ENCODE assay signal across 9 mouse cellular contexts in the genomic region with DNA sequence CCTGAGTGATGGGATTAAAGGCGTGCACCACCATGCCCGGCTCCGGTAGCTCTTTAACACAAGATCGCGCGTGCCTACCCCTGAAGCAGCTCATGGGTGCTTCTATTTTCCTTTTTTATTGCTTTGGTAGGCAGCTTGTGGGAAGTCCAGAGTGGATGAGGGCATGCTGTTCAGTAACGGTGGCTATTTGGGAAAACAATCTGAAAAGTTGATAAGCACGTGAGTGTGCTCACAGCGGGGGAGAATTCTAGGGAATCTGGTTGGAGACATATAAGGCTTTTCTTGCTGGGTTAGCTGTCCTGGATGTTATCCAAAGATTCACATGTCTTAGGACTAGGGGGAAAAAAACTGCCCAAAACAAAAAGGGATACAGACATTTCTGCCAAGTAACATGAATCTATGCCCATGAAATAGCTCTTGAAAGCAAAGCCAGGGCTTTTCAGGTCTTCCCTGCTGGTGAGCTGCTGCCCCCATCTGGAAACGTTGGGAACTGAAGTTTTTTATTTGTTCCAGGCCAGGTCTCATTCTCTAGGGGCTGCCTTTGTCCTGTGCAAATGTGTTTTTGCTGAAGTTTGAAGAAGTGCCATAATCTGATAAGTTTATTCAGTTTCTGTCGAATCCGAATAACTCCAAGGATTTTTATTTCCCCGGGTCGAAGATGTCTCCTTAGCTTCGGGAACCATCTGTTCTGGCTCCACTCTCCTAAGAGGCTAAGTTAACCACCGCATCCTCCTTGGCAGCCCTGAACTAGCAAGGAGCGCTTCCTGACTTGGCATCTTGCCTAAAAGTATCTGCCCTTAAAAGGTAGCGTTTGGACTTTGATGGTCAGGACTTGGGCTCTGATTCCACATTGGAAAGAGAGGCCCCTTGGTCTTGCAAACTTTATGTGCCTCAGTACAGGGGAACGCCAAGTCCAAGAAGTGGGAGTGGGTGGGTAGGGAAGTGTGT. TPM values are rescaled to one million over a fixed set of nuclear protein-coding genes. Genes with fewer than 3 reads are reported as not detected.
DNase-seq lines count a peak whose midpoint lies in the region; ATAC-seq and TF ChIP-seq lines count a peak whose summit lies in the region.
"Had no signal": no experiment of that assay in that cellular context is flagged by ENCODE, and none has a peak within 500 bp of the region (broad histone marks: within the 10 kb centered on the region; RNA-seq: fewer than 3 reads in every experiment).

No protein-coding gene starts in this region.

- TF ChIP-seq POLR2A in ES-Bruce4 (IDR thresholded peaks at IDR 0.05; ENCODE audit: insufficient read depth, low read length) = no peak
- no peak for TF ChIP-seq POLR2A in thymus, adult 2 months (IDR thresholded peaks at IDR 0.05; ENCODE audit: control insufficient read depth, extremely low read depth, insufficient read depth, low read length, poor library complexity)

- no peaks in the 10 kb centered on the region for H3K9me3 ChIP-seq in ES-Bruce4 (replicated peaks; ENCODE audit: control insufficient read depth, insufficient read depth, low read length, poor library complexity, severe bottlenecking)
- no peaks in the 10 kb centered on the region for H3K9me3 ChIP-seq in forebrain, embryonic 10.5 days
- 0 out of 2 replicates have a peak, but pooled peaks cover 4% of the 10 kb centered on the region for H3K9me3 ChIP-seq in heart, embryonic 14.5 days (ENCODE audit: control insufficient read depth, low read length)
- H3K9me3 ChIP-seq in liver, embryonic 13.5 days (replicated peaks) = no peaks in the 10 kb centered on the region
- no peaks in the 10 kb centered on the region for H3K9me3 ChIP-seq in neural tube, embryonic 15.5 days (replicated peaks)
- H3K9me3 ChIP-seq: liver, embryonic 15.5 days had no signal

- no peaks in the 10 kb centered on the region for H3K4me1 ChIP-seq in ES-Bruce4 (ENCODE audit: control insufficient read depth, insufficient read depth, low read length)
- H3K4me1 ChIP-seq in forebrain, embryonic 10.5 days = no peaks in the 10 kb centered on the region
- 0 out of 4 replicates have a peak, but pooled peaks cover 0 to 2% of the 10 kb centered on the region in 2 experiments for H3K4me1 ChIP-seq in heart, embryonic 14.5 days (ENCODE audit: control insufficient read depth in 2 of 2, insufficient read depth in 2 of 2, low read length in 2 of 2)
- no peaks in the 10 kb centered on the region for H3K4me1 ChIP-seq in liver, embryonic 13.5 days (replicated peaks)
- H3K4me1 ChIP-seq in neural tube, embryonic 15.5 days = peaks cover 8% of the 10 kb centered on the region
- H3K4me1 ChIP-seq in thymus, adult 2 months (replicated peaks; ENCODE audit: control insufficient read depth, insufficient read depth, low read length) = no peaks in the 10 kb centered on the region
- H3K4me1 ChIP-seq: liver, embryonic 15.5 days had no signal

- peak; percentile 51 for TF ChIP-seq CTCF in ES-Bruce4 (IDR thresholded peaks at IDR 0.05; ENCODE audit: low read depth, low read length)
- TF ChIP-seq CTCF in thymus, adult 2 months (IDR thresholded peaks at IDR 0.05; ENCODE audit: borderline replicate concordance, control insufficient read depth, extremely low read depth, insufficient read depth, low read length, poor library complexity) = no peak

- no peaks in the 10 kb centered on the region for H3K36me3 ChIP-seq in ES-Bruce4 (ENCODE audit: control insufficient read depth, insufficient read depth, low read length, poor library complexity, severe bottlenecking)
- H3K36me3 ChIP-seq in forebrain, embryonic 10.5 days (replicated peaks) = no peaks in the 10 kb centered on the region
- H3K36me3 ChIP-seq in heart, embryonic 14.5 days (ENCODE audit: control insufficient read depth, insufficient read depth, low read length) = no peaks in the 10 kb centered on the region
- no peaks in the 10 kb centered on the region for H3K36me3 ChIP-seq in liver, embryonic 13.5 days
- H3K36me3 ChIP-seq in neural tube, embryonic 15.5 days = no peaks in the 10 kb centered on the region
- no peaks in the 10 kb centered on the region for H3K36me3 ChIP-seq in thymus, adult 2 months (ENCODE audit: control insufficient read depth, insufficient read depth, low read length)
- H3K36me3 ChIP-seq: liver, embryonic 15.5 days had no signal

- WGBS in forebrain, embryonic 10.5 days = 66% methylated on average over 19 of the region's 19 CpGs
- WGBS in heart, embryonic 14.5 days = 42% methylated on average over 19 of the region's 19 CpGs
- WGBS in liver, embryonic 13.5 days (ENCODE audit: insufficient replicate concordance) = 55% methylated on average over 19 of the region's 19 CpGs
- 56% methylated on average over 19 of the region's 19 CpGs for WGBS in neural tube, embryonic 15.5 days
- WGBS in thymus, adult 2 months = 62% methylated on average over 19 of the region's 19 CpGs

- ATAC-seq in heart, embryonic 14.5 days (ENCODE audit: insufficient number of reproducible peaks, insufficient read depth, low FRiP score, low read depth) = no peak; the same call in 1 of the 2 replicates
- ATAC-seq in liver, embryonic 13.5 days (ENCODE audit: low read depth) = no peak
- peak; percentile 65 for ATAC-seq in neural tube, embryonic 15.5 days (ENCODE audit: low FRiP score)

- no peak overlapping the region for H3K9ac ChIP-seq in ES-Bruce4 (ENCODE audit: low read depth, poor library complexity, severe bottlenecking)
- H3K9ac ChIP-seq in heart, embryonic 14.5 days (ENCODE audit: low read length) = no peak overlapping the region; the same call in 1 of the 2 replicates
- no peak overlapping the region for H3K9ac ChIP-seq in liver, embryonic 13.5 days
- no peak overlapping the region; the same call in 1 of the 2 replicates for H3K9ac ChIP-seq in neural tube, embryonic 15.5 days (replicated peaks)
- H3K9ac ChIP-seq: liver, embryonic 15.5 days had no signal

- H3K4me2 ChIP-seq in heart, embryonic 14.5 days (ENCODE audit: low read length) = peak overlapping the region; percentile 45
- H3K4me2 ChIP-seq in liver, embryonic 13.5 days = no peak overlapping the region
- H3K4me2 ChIP-seq in neural tube, embryonic 15.5 days = no peak overlapping the region
- H3K4me2 ChIP-seq: liver, embryonic 15.5 days had no signal

- peak; percentile 22 for DNase-seq in c-Kit-negative CD71-positive TER-119-positive erythroid progenitor cells, embryonic 14.5 days (ENCODE audit: low read depth, low spot score)
- DNase-seq in forebrain, embryonic 10.5 days (ENCODE audit: extremely low spot score, low spot score) = peak; percentile 57
- DNase-seq in kidney, postnatal 14 days = peak; percentile 86
- peak; percentile 32 for DNase-seq in liver, embryonic 13.5 days
- peak; percentile 65 for DNase-seq in thymus, adult 2 months

- no peak overlapping the region for H3K27ac ChIP-seq in ES-Bruce4 (ENCODE audit: insufficient read depth, low read length)
- no peak overlapping the region for H3K27ac ChIP-seq in forebrain, embryonic 10.5 days
- H3K27ac ChIP-seq in heart, embryonic 14.5 days (replicated peaks in 1 of 2; ENCODE audit: control insufficient read depth in 1 of 2, insufficient read depth in 1 of 2, low read depth in 2 of 2, low read length in 2 of 2) = no peak overlapping the region
- H3K27ac ChIP-seq in liver, embryonic 13.5 days = no peak overlapping the region
- no peak overlapping the region for H3K27ac ChIP-seq in neural tube, embryonic 15.5 days (replicated peaks)
- H3K27ac ChIP-seq in thymus, adult 2 months (ENCODE audit: control insufficient read depth, insufficient read depth, low read length) = no peak overlapping the region
- H3K27ac ChIP-seq: liver, embryonic 15.5 days had no signal

- no peak overlapping the region for H3K4me3 ChIP-seq in ES-Bruce4 (ENCODE audit: low read depth, low read length)
- H3K4me3 ChIP-seq in forebrain, embryonic 10.5 days = no peak overlapping the region
- H3K4me3 ChIP-seq in heart, embryonic 14.5 days (ENCODE audit: control insufficient read depth in 1 of 2, insufficient read depth in 1 of 2, low read depth in 1 of 2, low read length in 2 of 2) = peak overlapping the region in 1 of 2 experiments; percentile 11; a peak in 1 of 4 replicates
- no peak overlapping the region for H3K4me3 ChIP-seq in liver, embryonic 13.5 days (replicated peaks)
- H3K4me3 ChIP-seq in neural tube, embryonic 15.5 days (replicated peaks) = no peak overlapping the region
- H3K4me3 ChIP-seq in thymus, adult 2 months (ENCODE audit: control insufficient read depth, insufficient read depth, low read length) = no peak overlapping the region
- H3K4me3 ChIP-seq: liver, embryonic 15.5 days had no signal

- no peak for TF ChIP-seq EP300 in ES-Bruce4 (IDR thresholded peaks at IDR 0.05; ENCODE audit: insufficient read depth, low read depth, low read length)

- no peaks in the 10 kb centered on the region for H3K27me3 ChIP-seq in ES-Bruce4 (ENCODE audit: control insufficient read depth, insufficient read depth, low read length, poor library complexity, severe bottlenecking)
- no peaks in the 10 kb centered on the region for H3K27me3 ChIP-seq in forebrain, embryonic 10.5 days (ENCODE audit: poor library complexity, severe bottlenecking)
- H3K27me3 ChIP-seq in heart, embryonic 14.5 days (ENCODE audit: control insufficient read depth, insufficient read depth, low read length) = no peaks in the 10 kb centered on the region
- no peaks in the 10 kb centered on the region for H3K27me3 ChIP-seq in liver, embryonic 13.5 days
- H3K27me3 ChIP-seq in neural tube, embryonic 15.5 days (replicated peaks) = no peaks in the 10 kb centered on the region
- H3K27me3 ChIP-seq in thymus, adult 2 months (ENCODE audit: control insufficient read depth, insufficient read depth, low read length) = no peaks in the 10 kb centered on the region
- H3K27me3 ChIP-seq: liver, embryonic 15.5 days had no signal

RNA-seq across cellular contexts. Expression of gene Bhmt, which starts 24.8 kb away (rescaled TPM):
- polyA plus RNA-seq in ES-Bruce4 (2011; ENCODE audit: insufficient read depth, insufficient read length, low read depth, missing spikeins) = not detected in 2 replicates
- not detected in 2 replicates for polyA plus RNA-seq in forebrain, embryonic 10.5 days (2016; fragmentation: Nextera tagmentation; extraction: Ambion mirVana)
- polyA plus RNA-seq in heart, embryonic 14.5 days (2014; fragmentation: Nextera tagmentation; extraction: Ambion mirVana) = not detected in 2 replicates
- polyA plus RNA-seq in liver, embryonic 13.5 days (2015; fragmentation: Nextera tagmentation; extraction: Ambion mirVana) = 42.8 and 52.7 TPM in 2 replicates
- 0.14 and 0.20 TPM in 2 replicates for polyA plus RNA-seq in neural tube, embryonic 15.5 days (2015; fragmentation: Nextera tagmentation; extraction: Ambion mirVana)
- polyA plus RNA-seq in thymus, adult 2 months (2012; rRNA removed) = 0.07 and 1.2 TPM in 2 replicates

Comparison
In these comparisons a context has a peak if more than half of its experiments do, and no peak if none do; other contexts are left out.
1. DNase-seq: peak in every context shown above with its lines; median percentile 86 in kidney, postnatal 14 days; 65 in thymus, adult 2 months; 57 in forebrain, embryonic 10.5 days; 32 in liver, embryonic 13.5 days; 22 in c-Kit-negative CD71-positive TER-119-positive erythroid progenitor cells, embryonic 14.5 days.
2. RNA of gene Bhmt, which starts 24.8 kb away (polyA plus RNA-seq): 42.8 to 52.7 TPM in liver, embryonic 13.5 days; 0.14 to 0.20 TPM in neural tube, embryonic 15.5 days, 0.07 to 1.2 TPM in thymus, adult 2 months, not detected in heart, embryonic 14.5 days, not detected in ES-Bruce4 and not detected in forebrain, embryonic 10.5 days; every median in the first group is over 10 times any median in the second.